Mouse (Mus musculus) ES-E14 (cell line): Measurements from ENCODE around the gene Zfand6. TPM values are rescaled to one million over a fixed set of nuclear protein-coding genes. Genes with fewer than 3 reads are reported as not detected.

Source experiments
- DNase-seq: peaks from one replicate; pipeline ENCODE4 v3.0.0-alpha.2; 2013; ENCODE audit warnings: low read depth, low spot score
- H3K27ac ChIP-seq: 2 replicates; pipeline ENCODE4 v1.5.1; 2012; ENCODE audit warnings: low read depth, mild to moderate bottlenecking, low read length, moderate library complexity, mixed read lengths; ENCODE audit not compliant: poor library complexity, insufficient read depth, severe bottlenecking
- H3K36me3 ChIP-seq: 2 replicates; pipeline ENCODE4 v1.6.1; 2012; ENCODE audit warnings: mild to moderate bottlenecking, low read length, moderate library complexity, mixed read lengths; ENCODE audit not compliant: control insufficient read depth, poor library complexity, insufficient read depth, severe bottlenecking
- H3K4me1 ChIP-seq, 2 experiments: fragments of 150-350 bp in 1 of 2; sonication (generic) in 1 of 2; 2 replicates each; pipeline ENCODE4 v1.6.1; 2012; ENCODE audit warnings: low read length in 2 of 2, mild to moderate bottlenecking in 1 of 2, mixed read lengths in 1 of 2; ENCODE audit not compliant: control insufficient read depth in 2 of 2, insufficient read depth in 2 of 2, poor library complexity in 1 of 2
- H3K4me3 ChIP-seq, 2 experiments: fragments of 150-350 bp in 1 of 2; sonication (generic) in 1 of 2; 2 replicates each; pipeline ENCODE4 v1.5.1; 2012; ENCODE audit warnings: low read length in 2 of 2, low read depth in 1 of 2, mild to moderate bottlenecking in 1 of 2, mixed read lengths in 1 of 2; ENCODE audit not compliant: insufficient read depth in 1 of 2, poor library complexity in 1 of 2, severe bottlenecking in 1 of 2
- H3K9ac ChIP-seq: 2 replicates; pipeline ENCODE4 v1.6.1; 2012; ENCODE audit warnings: low read depth, mild to moderate bottlenecking, low read length, mixed read lengths; ENCODE audit not compliant: poor library complexity, insufficient read depth, severe bottlenecking
- H3K9me3 ChIP-seq: fragments of 150-350 bp; sonication (generic); 2 replicates; pipeline ENCODE4 v1.6.1; 2012; ENCODE audit warnings: low read depth, mild to moderate bottlenecking, low read length; ENCODE audit not compliant: control insufficient read depth, insufficient read depth
- CHD2 ChIP-seq: IDR thresholded peaks from 2 replicates; pipeline ENCODE4 v1.6.1; 2014; ENCODE audit warnings: mild to moderate bottlenecking, low read depth, low read length, inconsistent platforms
- HCFC1 ChIP-seq: IDR thresholded peaks from 2 replicates; pipeline ENCODE4 v1.6.1; 2012; ENCODE audit warnings: low read length, inconsistent platforms, borderline replicate concordance; ENCODE audit not compliant: insufficient read depth
- MAFK ChIP-seq: IDR thresholded peaks from 2 replicates; pipeline ENCODE4 v1.6.1; 2014; ENCODE audit warnings: mild to moderate bottlenecking, low read depth, low read length, inconsistent platforms; ENCODE audit not compliant: insufficient read depth
- ZC3H11A ChIP-seq: IDR thresholded peaks from 2 replicates; pipeline ENCODE4 v1.6.1; 2012; ENCODE audit warnings: low read depth, mild to moderate bottlenecking, inconsistent platforms, low read length, borderline replicate concordance
- ZNF384 ChIP-seq: IDR thresholded peaks from 2 replicates; pipeline ENCODE4 v1.6.1; 2012; ENCODE audit warnings: low read depth, low read length, inconsistent platforms
- in situ Hi-C, 2 experiments: fragments of 600-800 bp; cut with MboI; formaldehyde crosslinking; loops; one replicate each; pipeline ENCODE4 v1.15.1; 2025; ENCODE audit warnings: low sequenced_read_pairs in 2 of 2, inconsistent platforms in 1 of 2; ENCODE audit not compliant: unreplicated experiment in 2 of 2
- total RNA-seq: library from RNA; depleted of rRNA; stranded (reverse); fragments of 300-350 nt; gene quantifications from 2 replicates; pipeline ENCODE4 v1.2.3, GENCODE M21; 2012

Zfand6 gene
- total RNA-seq, 1 experiment: 47.9 TPM

DNA sequence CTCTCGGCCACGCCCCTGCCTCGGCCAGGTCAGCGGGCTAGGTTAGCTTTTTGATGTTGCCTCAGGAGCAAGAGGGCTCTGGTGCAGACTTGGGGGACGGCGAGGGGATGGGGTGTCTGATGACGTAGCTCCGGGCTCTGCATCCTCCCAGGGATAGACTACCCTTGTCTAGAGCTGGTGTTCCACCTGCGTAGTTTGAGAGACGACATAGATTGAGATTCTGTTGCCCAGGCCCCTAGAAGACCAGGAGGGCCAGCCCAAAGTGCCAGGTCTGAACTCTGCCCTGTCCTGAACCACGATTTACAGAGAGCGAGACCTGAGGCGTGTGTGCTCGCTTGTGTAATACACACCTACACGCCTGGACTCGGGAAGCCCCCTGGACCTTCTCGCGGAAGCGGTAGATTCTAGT is 346 bp upstream of the Zfand6 start:
- Histone ChIP-seq H3K36me3 (no peaks in the 10 kb centered on the region), H3K27ac (no peak overlapping the region), H3K4me3 (peak overlapping the region; percentile 5 to 46; a peak in 2 of 4 replicates), H3K9me3 (no peaks in the 10 kb centered on the region), H3K4me1 (peaks cover 0 to 2% of the 10 kb centered on the region in 2 experiments; a peak in 1 of 4 replicates), H3K9ac (peak overlapping the region; percentile 54; the same call in 1 of the 2 replicates)
- in situ Hi-C loops: no loop called here
- no peak for DNase-seq
- no peak for TF ChIP-seq ZC3H11A
- TF ChIP-seq HCFC1: no peak

DNA sequence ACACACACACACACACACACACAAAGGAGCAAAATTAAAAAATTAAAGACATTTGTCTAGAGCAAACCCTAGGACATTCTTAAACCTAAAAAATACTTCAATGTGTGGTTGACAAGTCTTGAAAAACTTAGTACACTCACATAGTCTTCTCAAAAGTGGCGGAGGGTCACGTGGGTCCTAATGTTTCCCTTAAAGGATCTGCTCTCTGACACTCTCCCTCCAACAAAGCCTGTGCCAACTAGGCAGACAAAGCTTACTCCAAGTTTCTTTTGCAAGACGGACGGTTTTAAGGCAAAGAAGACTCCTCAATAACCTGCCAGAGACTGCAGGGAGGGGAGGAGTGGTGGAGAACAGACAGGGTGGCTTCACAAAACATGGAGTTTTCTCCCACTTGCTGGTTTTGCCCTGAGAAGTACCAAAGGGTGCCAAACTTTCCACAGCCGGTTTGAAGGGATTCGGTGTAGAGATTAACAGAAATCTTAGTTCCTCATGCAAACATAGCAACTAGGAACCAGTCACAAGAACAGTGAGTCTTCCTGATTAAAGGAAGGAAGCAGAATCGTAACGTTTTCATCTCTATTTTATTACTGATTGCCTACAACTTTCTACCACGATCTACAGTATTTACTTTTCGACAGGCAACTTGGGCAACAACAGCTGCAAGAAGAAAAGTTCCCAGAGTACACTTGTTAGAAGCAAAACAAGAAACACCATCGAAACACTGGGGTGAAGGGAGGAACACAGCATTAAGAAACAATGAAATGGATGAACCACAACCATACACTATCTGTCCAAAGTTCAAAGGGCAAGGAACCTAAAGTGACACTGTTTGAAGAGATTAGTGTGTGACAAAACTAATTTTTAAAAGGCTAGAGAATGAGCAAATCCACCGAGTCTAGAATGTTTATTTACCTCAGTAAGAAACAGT is 1.8 kb downstream of the Zfand6 start:
- in situ Hi-C loops: no loop called here
- H3K4me3 ChIP-seq: no peak overlapping the region
- H3K27ac ChIP-seq: no peak overlapping the region
- no peak for DNase-seq
- no peaks in the 10 kb centered on the region for H3K36me3 ChIP-seq
- H3K4me1 ChIP-seq: peaks cover 0 to 2% of the 10 kb centered on the region in 2 experiments; a peak in 1 of 4 replicates
- H3K9me3 ChIP-seq: no peaks in the 10 kb centered on the region
- no peak overlapping the region for H3K9ac ChIP-seq
- no peak for TF ChIP-seq MAFK
- TF ChIP-seq HCFC1: no peak
- TF ChIP-seq ZNF384: no peak
- TF ChIP-seq CHD2: no peak
- TF ChIP-seq ZC3H11A: no peak

DNA sequence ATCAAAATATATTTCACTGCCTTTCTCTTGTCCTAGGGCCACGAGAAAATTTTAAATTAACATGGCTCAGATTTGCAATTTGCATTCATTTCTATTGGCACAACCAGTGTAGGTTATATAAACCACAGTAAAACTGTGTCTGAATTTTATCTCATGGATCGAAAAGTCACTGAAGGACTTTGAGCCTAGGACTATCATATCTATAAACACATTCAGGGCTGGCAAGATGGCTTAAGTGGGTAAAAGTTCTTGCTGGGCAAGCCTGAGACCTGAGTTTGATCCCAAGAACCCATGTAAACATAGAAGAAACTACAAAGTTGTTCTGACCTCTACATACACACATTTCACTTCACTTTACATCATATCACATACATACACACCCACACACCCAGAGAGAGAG is 3.4 kb downstream of the Zfand6 start:
- no peaks in the 10 kb centered on the region for H3K36me3 ChIP-seq
- no peak overlapping the region for H3K4me3 ChIP-seq
- in situ Hi-C loops: no loop called here
- H3K4me1 ChIP-seq: peaks cover 0 to 2% of the 10 kb centered on the region in 2 experiments; a peak in 1 of 4 replicates
- H3K9ac ChIP-seq: no peak overlapping the region
- DNase-seq: no peak
- H3K9me3 ChIP-seq: no peaks in the 10 kb centered on the region
- H3K27ac ChIP-seq: no peak overlapping the region
- TF ChIP-seq CHD2: no peak
- no peak for TF ChIP-seq MAFK
- TF ChIP-seq ZNF384: no peak

DNA sequence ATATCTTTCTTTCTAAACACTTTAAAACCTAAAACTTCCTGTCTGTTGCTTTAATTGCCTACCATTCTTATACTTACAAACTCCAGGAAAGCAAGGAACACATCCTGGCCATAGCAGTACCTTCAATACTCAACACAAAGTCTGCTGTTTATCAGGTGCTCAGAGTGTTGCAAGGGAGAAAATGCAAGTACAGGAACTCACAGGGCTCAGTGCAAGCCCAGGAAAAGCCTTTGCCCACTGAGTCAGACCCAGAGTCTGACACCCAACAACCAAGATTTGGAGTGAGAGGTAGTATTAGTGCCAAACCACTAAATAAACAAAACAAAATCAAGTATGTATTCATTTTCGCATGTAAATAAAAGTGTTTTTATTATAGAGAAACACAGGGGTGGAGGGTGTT is 5.1 kb downstream of the Zfand6 start:
- no peaks in the 10 kb centered on the region for H3K36me3 ChIP-seq
- in situ Hi-C loops: no loop called here
- 0 out of 4 replicates have a peak, but pooled peaks cover 0 to 1% of the 10 kb centered on the region in 2 experiments for H3K4me1 ChIP-seq

More for the DNA sequence above, 5.1 kb downstream of the Zfand6 start:
- no peak for TF ChIP-seq CHD2
- no peak for TF ChIP-seq HCFC1
- no peak for TF ChIP-seq ZNF384
- TF ChIP-seq ZC3H11A: no peak
- TF ChIP-seq MAFK: no peak
- H3K27ac ChIP-seq: no peak overlapping the region
- no peak for DNase-seq
- H3K9me3 ChIP-seq: no peaks in the 10 kb centered on the region
- no peak overlapping the region for H3K9ac ChIP-seq
- H3K4me3 ChIP-seq: no peak overlapping the region
